Mouse (Mus musculus) hindlimb bud, embryonic 11.5 days (tissue): ENCODE measurements at regions not wholly inside any gene's neighbourhood (a gene's known extent, or its start where the extent isn't known, plus 50 kb on each side); places are given as distances from the start of the nearest gene placed in this dataset.

Experiments
- DNase-seq: peaks from one replicate; pipeline ENCODE4 v3.0.0-alpha.2; 2012; ENCODE audit warnings: low read depth, low spot score; ENCODE audit errors: extremely low spot score

DNA sequence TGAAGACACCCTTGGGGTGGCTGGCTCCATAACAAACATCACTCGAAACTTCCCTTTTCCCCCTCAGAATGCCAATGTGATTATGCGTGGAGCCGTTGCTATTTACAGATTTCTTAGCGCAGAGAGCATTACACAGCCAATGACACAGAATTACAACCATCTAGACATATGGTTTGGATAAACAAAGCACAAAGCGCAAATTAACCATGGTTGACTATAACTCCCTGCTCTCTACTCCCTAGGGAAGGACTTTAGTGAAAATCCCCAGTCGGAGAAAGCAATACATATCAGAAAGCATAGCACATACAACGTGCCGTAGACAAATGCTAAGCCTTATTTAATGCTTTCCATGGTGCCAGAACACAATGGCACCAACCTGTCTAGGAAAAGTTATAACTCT, 131.8 kb downstream of the Tshz3 start:
- DNase-seq: no peak

- no peak for DNase-seq
These were observed 132.2 kb downstream of the Tshz3 start for GRCm38 (mm10) chr7:36830155-36830554.

GRCm38 (mm10) chr7:36848279-36848678, 150.4 kb downstream of the Tshz3 start:
- DNase-seq: no peak

GRCm38 (mm10) chr7:36851275-36851889, 153.5 kb downstream of the Tshz3 start:
- no peak for DNase-seq

DNA sequence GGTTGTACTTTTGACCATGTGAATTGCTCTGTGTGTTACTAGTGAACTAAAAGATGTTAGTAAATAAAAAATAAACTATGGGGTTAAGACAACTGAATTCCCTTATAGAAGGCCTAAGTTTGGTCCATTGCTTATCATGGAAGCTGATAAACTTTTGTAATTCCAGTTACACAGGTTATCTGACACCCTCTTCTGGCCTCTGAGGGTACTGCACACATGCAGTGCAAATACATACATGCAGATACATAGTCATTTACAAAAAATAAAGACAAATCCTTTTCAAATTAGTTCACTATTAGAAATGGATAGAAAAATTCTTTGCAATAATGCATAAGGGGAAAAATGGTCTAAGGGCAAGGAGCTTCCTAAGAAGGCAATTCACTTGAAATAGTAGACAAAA, 156.4 kb downstream of the Tshz3 start:
- no peak for DNase-seq

GRCm38 (mm10) chr7:36859428-36859827, 161.5 kb downstream of the Tshz3 start:
- DNase-seq: no peak

DNA sequence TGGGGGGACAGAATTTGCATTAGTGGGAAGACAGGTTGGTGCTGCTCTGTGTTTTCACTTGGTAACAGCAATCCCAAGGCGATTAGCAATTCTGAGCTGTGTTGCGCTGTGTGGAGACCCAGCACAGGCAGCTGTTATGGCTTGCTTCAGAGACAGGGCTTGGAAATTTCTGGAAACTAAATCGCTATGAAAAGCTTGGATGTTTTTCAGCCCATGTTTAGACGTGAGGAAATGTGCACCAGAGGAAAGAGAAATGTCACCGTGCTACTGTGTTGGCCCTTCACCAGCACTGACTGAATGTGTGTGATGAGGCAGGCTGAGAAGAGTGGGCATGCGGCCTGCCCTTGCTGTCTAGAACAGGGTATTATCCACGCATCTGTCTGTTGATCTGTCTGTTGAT, 164.6 kb downstream of the Tshz3 start:
- no peak for DNase-seq

GRCm38 (mm10) chr7:36863745-36864144, 165.8 kb downstream of the Tshz3 start:
- no peak for DNase-seq

- no peak for DNase-seq
These were observed 166.8 kb downstream of the Tshz3 start for GRCm38 (mm10) chr7:36864675-36865074.

DNA sequence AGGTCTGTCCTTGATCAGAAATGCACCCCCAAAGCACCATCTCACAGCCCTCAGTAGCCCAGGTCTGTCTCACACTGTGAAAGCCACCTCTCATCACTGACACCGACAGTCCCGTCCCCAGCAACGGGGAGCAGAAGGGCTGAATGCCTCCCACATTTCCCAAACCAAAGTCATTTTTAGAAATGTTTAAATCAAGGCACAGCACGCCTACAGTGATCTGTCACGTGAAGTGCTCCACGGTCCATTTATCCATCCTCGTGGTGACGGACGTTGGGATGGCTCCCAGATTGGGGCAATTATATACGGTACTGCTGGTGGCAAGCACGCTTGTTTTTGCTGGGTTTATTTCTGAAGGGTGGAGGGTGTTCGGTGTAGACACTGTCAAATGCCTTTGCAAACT, 168.7 kb downstream of the Tshz3 start:
- no peak for DNase-seq

GRCm38 (mm10) chr7:36874004-36874403, 176.1 kb downstream of the Tshz3 start:
- DNase-seq: no peak

DNA sequence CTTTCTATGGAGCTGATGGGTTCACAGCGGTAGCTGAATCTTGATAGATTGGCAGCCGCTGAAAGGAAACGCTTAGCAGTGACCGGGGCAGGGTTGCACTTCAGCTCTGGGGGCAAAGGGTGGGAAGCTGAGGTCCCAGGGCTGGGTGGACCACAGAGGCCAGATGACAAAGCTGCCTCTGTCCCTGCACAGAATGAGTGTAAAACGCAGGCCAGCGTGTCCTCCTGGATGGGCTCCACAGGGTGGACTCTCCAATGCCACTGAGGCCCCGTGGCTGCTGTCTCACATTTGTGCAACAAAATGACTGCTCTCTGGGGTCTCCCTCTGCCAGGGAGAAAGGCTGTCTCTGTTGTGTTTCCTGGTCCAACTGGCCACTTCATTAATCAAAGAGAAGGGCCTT, 179.8 kb downstream of the Tshz3 start:
- DNase-seq: no peak

- no peak for DNase-seq
These were observed 195.0 kb downstream of the Tshz3 start for GRCm38 (mm10) chr7:36892776-36893500.

DNA sequence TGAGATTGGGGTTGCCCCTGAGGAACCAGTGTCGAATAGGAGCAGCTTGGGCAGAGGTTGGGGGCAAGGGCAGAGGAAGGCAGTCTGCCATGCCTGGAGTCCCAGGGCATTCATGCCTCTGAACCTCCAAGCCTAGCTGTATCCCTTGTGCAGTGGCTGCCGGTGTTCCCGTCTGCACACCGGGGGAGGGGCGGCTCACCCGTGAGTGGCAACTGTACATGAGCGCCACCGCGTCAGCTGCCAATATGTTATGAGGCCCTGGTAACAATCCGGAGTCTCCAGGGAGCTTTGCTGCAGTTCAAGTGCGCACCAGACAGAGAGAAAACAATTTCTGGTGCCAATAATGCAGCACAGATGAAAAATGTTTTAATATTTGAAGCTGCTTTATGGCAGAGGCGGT, 198.4 kb downstream of the Tshz3 start:
- no peak for DNase-seq

DNA sequence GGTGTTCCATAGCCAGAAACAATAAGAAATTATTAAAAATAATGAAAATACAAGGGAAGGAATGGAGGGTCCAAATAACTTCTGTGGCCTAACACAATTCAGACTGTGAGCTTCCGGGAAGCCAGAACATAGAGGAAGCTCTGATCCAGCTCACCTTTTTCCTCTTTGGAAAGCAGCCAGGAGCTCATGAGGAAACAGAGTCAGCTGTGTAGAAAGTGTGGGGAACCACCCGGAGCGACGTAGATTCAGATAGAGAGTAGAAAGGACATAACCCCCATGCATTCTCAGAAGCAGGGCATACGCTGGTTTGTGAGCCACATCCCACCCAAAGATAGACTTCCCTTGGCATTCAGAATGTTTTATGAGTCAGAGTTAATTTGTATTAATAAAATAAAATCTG, 203.6 kb downstream of the Tshz3 start:
- DNase-seq: no peak

DNA sequence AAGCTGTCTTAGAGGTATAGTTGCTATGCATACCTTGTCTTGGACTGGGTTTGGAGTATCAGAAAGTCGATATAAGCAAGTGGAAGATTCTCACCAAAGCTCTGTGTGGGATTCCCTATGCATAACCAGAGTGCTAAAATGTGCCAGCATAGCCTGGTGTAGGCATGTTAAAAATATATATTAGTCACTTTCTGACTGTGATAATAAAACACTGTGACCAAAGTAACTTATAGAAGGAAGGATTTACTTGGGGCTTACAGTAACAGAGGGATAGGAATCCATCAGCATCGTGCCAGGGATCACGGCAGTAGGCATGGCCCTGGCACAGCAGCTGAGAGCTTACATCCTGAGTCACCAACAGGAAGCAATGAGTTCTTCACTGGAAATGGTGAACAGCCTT, 215.4 kb downstream of the Tshz3 start:
- DNase-seq: no peak

DNA sequence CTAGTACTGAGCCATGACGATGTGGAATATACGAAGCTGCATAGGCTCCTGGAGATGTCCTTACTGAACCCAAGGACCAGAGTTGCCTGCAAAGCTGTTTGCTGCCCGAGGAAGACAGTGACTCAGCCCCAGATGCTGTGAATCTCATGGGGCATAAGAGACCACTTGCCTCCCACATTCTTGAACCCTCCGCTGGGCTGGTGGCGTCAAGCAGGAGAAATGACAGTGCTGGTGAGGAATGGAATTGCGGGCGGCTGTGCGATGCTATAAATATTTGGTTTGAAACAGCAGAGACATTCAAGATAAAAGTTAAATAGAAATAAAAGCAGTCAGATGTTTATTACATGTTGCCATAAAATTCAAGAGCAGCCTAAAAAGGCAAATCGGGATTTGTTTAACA, 216.3 kb downstream of the Tshz3 start:
- no peak for DNase-seq

DNA sequence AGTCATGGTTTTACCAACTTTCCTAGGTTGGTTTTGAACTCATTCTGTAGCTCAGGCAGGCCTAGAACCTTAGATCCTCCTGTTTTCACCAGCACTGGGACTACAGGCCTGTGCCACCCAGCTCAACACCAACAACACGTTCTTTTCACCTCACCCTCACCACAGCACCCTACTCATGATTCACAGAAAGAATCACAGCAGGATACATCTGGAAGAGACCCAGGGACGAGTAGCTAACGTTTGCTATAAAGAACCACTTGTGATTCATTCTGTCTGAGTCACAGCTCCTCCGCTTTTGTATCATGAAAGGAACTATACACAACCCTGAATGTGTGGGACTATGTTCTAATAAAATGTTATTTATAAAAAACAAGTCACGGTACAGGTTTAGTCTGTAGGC, 217.3 kb downstream of the Tshz3 start:
- DNase-seq: no peak

GRCm38 (mm10) chr7:36917011-36917410, 219.1 kb downstream of the Tshz3 start:
- DNase-seq: no peak

DNA sequence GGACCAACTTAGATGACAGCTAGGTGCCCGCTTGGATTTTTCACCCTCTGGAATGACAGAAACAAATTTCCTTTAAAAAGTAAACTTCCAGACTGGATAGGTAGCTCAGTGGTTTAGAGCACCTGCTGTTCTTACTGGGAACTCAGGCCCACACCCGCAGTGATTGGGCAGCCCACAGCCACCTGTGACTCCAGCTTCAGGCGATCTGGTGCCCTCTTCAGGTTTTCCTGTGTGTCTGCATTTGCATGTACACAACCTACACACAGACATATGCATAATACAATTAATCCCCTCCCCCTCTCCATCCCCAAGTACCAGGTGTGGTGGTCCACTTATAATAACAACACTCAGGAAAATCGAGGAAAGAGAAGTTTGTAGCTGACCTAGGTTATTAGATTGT, 221.5 kb downstream of the Tshz3 start:
- no peak for DNase-seq

DNA sequence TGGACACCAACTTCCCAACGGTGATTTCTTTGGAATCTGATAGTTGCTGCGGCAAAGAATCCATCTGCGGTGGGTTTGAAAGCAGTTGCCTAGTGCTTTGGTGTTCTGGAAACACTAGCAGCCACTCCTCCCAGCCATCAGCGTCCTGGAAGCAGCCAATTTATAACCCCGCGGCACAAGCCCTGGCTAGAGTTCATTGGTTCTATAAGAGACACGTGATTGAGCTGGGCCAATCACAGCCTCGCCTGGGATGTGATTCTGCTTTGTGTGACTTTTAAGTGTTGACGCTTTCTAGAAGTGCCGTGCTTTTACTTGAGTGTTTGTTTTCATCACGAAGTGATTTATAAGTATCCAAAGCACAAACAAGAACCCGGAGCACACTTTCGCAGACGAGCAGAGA, 223.1 kb downstream of the Tshz3 start:
- no peak for DNase-seq

- no peak for DNase-seq
These were observed 235.6 kb downstream of the Tshz3 start for GRCm38 (mm10) chr7:36933490-36933889.
